Mouse (Mus musculus) myocyte (in vitro differentiated cells): ENCODE results near the gene Epha5.

Experiments used
- CEBPB ChIP-seq: IDR thresholded peaks from 2 replicates; pipeline ENCODE4 v1.6.1; 2011; ENCODE audit warnings: mild to moderate bottlenecking, moderate library complexity; ENCODE audit not compliant: poor library complexity, insufficient read depth, severe bottlenecking
- MYOD1 ChIP-seq, 3 experiments: IDR thresholded peaks; one replicate each; pipeline ENCODE4 v1.6.1; 2011; ENCODE audit warnings: control low read depth in 2 of 3, low read depth in 2 of 3, mild to moderate bottlenecking in 2 of 3, moderate library complexity in 1 of 3; ENCODE audit not compliant: insufficient read length in 2 of 3, control insufficient read depth in 1 of 3
- POLR2A ChIP-seq: IDR thresholded peaks from one replicate; pipeline ENCODE4 v1.6.1; 2011; ENCODE audit warnings: low read depth, mild to moderate bottlenecking, control low read depth, moderate library complexity; ENCODE audit not compliant: insufficient read length
- USF1 ChIP-seq: IDR thresholded peaks from one replicate; pipeline ENCODE4 v1.6.1; 2011; ENCODE audit warnings: low read depth, mild to moderate bottlenecking, control low read depth, moderate library complexity

- TF ChIP-seq USF1 (no peak), CEBPB (no peak), POLR2A (no peak), MYOD1 (IDR thresholded peaks at IDR 0.05; ENCODE audit: control insufficient read depth in 1 of 3, insufficient read length in 2 of 3, low read depth in 2 of 3) (no peak)
These were observed 57.8 kb downstream of the Epha5 start for GRCm38 (mm10) chr5:84359430-84359829.
